10 mouse cellular contexts compared by ENCODE assay signal in the genomic region with DNA sequence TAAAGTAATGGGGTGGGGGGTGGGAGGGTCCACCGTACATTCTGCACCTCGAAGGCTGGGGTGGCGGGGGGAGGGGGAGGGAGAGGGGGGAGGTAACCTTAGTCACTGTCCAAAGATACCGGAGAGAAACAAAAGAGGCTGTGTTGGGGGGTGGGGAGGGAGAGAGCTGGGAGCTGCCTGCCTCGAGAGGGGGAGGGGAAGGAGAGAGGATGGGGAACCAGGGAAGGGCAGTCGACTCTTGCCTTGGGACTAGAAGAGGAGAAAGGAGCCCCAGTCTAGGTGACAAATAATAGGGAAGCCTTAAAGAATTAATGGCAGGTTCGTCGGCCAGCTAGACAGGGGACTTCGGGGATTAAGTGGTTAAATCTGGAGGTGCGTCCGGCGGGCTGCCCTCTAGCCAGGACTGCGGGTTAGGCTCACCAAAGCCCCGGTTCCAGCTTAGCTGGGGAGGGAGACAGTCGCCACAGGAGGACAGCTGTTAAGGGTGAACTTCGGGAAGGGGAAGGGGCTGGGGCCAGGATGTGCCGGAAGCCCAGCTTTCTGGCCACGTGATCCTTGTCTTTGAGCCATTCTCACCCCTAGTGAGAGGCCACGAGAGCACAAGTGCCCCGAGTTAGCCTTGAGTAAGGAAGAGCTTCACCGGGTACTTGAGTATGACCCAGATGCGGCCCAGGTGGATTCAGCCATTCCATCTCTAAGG. TPM values are rescaled to one million over a fixed set of nuclear protein-coding genes. Genes with fewer than 3 reads are reported as not detected.
A peak's percentile ranks its signal among the peaks of the same experiment; 100 is the strongest.
DNase-seq lines count a peak whose midpoint lies in the region; ATAC-seq and TF ChIP-seq lines count a peak whose summit lies in the region.
"Had no signal": no experiment of that assay in that cellular context is flagged by ENCODE, and none has a peak within 500 bp of the region (broad histone marks: within the 10 kb centered on the region; RNA-seq: fewer than 3 reads in every experiment).

No protein-coding gene starts in this region.

- H3K36me3 ChIP-seq in heart, embryonic 12.5 days: no peaks in the 10 kb centered on the region
- H3K36me3 ChIP-seq in hindbrain, embryonic 16.5 days (ENCODE audit: control insufficient read depth, insufficient read depth, low read length): no peaks in the 10 kb centered on the region
- H3K36me3 ChIP-seq in midbrain, postnatal 0 days (ENCODE audit: insufficient read depth, low read length): no peaks in the 10 kb centered on the region

- no peak overlapping the region for H3K27ac ChIP-seq in heart, embryonic 12.5 days (ENCODE audit: poor library complexity, severe bottlenecking)
- no peak overlapping the region for H3K27ac ChIP-seq in hindbrain, embryonic 16.5 days (ENCODE audit: low read depth, low read length)
- no peak overlapping the region for H3K27ac ChIP-seq in midbrain, postnatal 0 days (ENCODE audit: low read depth, low read length)
- no peak overlapping the region for H3K27ac ChIP-seq in layer of hippocampus, adult 2 months

- no peak for DNase-seq in heart, adult 9 months (ENCODE audit: low spot score in 2 of 2)
- peak; percentile 55 for DNase-seq in embryo, embryonic 9.5 days (ENCODE audit: extremely low spot score)
- DNase-seq in midbrain, postnatal 0 days (ENCODE audit: low spot score): no peak
- DNase-seq in layer of hippocampus, adult 2 months (ENCODE audit: low spot score in 2 of 2): no peak
- no peak for DNase-seq in layer of hippocampus, adult 8-10 months (ENCODE audit: low spot score in 2 of 2)
- DNase-seq in adrenal gland, postnatal 36 days: no peak
- DNase-seq: gastrocnemius, postnatal 14 days had no signal

- H3K4me3 ChIP-seq in heart, embryonic 12.5 days: peak overlapping the region; percentile 38
- peak overlapping the region; percentile 32 for H3K4me3 ChIP-seq in hindbrain, embryonic 16.5 days (ENCODE audit: low read length)
- H3K4me3 ChIP-seq in midbrain, postnatal 0 days (ENCODE audit: low read depth, low read length): peak overlapping the region; percentile 27
- H3K4me3 ChIP-seq in layer of hippocampus, adult 2 months: no peak overlapping the region

- peaks cover 6% of the 10 kb centered on the region; the same call in 1 of the 2 replicates for H3K9me3 ChIP-seq in heart, embryonic 12.5 days (replicated peaks)
- 0 out of 2 replicates have a peak, but pooled peaks cover 2% of the 10 kb centered on the region for H3K9me3 ChIP-seq in hindbrain, embryonic 16.5 days (ENCODE audit: control insufficient read depth, low read length)
- peaks cover 3% of the 10 kb centered on the region; the same call in 1 of the 2 replicates for H3K9me3 ChIP-seq in midbrain, postnatal 0 days (ENCODE audit: low read length)

- H3K9ac ChIP-seq in heart, embryonic 12.5 days: 0 out of 2 replicates have a peak overlapping the region, but pooled peaks have one; percentile 35
- peak overlapping the region; percentile 33 for H3K9ac ChIP-seq in hindbrain, embryonic 16.5 days (ENCODE audit: low read depth, low read length)
- H3K9ac ChIP-seq in midbrain, postnatal 0 days (replicated peaks; ENCODE audit: low read length, poor library complexity, severe bottlenecking): 0 out of 2 replicates have a peak overlapping the region, but pooled peaks have one; percentile 13

- no peak for TF ChIP-seq CTCF in midbrain, postnatal 0 days (IDR thresholded peaks at IDR 0.05)
- TF ChIP-seq CTCF in layer of hippocampus, adult 2 months (conservative IDR thresholded peaks at IDR 0.05): no peak

- H3K4me1 ChIP-seq in heart, embryonic 12.5 days (replicated peaks): peaks cover 30% of the 10 kb centered on the region
- H3K4me1 ChIP-seq in hindbrain, embryonic 16.5 days (ENCODE audit: control insufficient read depth, insufficient read depth, low read depth, low read length): peaks cover 11% of the 10 kb centered on the region
- H3K4me1 ChIP-seq in midbrain, postnatal 0 days (ENCODE audit: insufficient read depth, low read length): peaks cover 4% of the 10 kb centered on the region; the same call in 1 of the 2 replicates

- peaks cover 72% of the 10 kb centered on the region for H3K27me3 ChIP-seq in heart, embryonic 12.5 days (replicated peaks)
- peaks cover 16% of the 10 kb centered on the region for H3K27me3 ChIP-seq in hindbrain, embryonic 16.5 days (replicated peaks; ENCODE audit: control insufficient read depth, insufficient read depth, low read length)
- peaks cover 21% of the 10 kb centered on the region for H3K27me3 ChIP-seq in midbrain, postnatal 0 days (ENCODE audit: insufficient read depth, low read length)

- no peak for ATAC-seq in heart, embryonic 12.5 days (ENCODE audit: insufficient number of reproducible peaks, low FRiP score)
- ATAC-seq in hindbrain, embryonic 16.5 days: no peak
- no peak for ATAC-seq in midbrain, postnatal 0 days (ENCODE audit: low FRiP score)

- H3K4me2 ChIP-seq in heart, embryonic 12.5 days: peak overlapping the region; percentile 69
- peak overlapping the region; percentile 50 for H3K4me2 ChIP-seq in hindbrain, embryonic 16.5 days (ENCODE audit: low read length)
- H3K4me2 ChIP-seq in midbrain, postnatal 0 days (ENCODE audit: low read depth, low read length, poor library complexity, severe bottlenecking): peak overlapping the region; percentile 42

- WGBS in heart, embryonic 12.5 days: under 1% methylated on average over 19 of the region's 22 CpGs
- under 1% methylated on average over 22 of the region's 22 CpGs for WGBS in hindbrain, embryonic 16.5 days
- WGBS in midbrain, postnatal 0 days: 1% methylated on average over 21 of the region's 22 CpGs

RNA-seq across cellular contexts. Expression of a gene that starts 10.0 kb away (rescaled TPM):
- polyA plus RNA-seq in heart, embryonic 12.5 days (2016; fragmentation: Nextera tagmentation; extraction: Ambion mirVana): 0.09 TPM in 1 of 2 replicates, not detected in the other
- 3.7 and 4.8 TPM in 2 replicates for polyA plus RNA-seq in hindbrain, embryonic 16.5 days (2015; fragmentation: Nextera tagmentation; extraction: Ambion mirVana)
- total RNA-seq in midbrain, postnatal 0 days (2014; rRNA removed): 18.2 and 20.0 TPM in 2 replicates
- polyA plus RNA-seq in midbrain, postnatal 0 days (2015; fragmentation: Nextera tagmentation; extraction: Ambion mirVana): 5.7 and 6.6 TPM in 2 replicates
- total RNA-seq in layer of hippocampus, adult 2 months (2021): 10 to 100 TPM; 35.1 to 38.4 TPM
- 10 to 100 TPM; 24.6 to 32.6 (median 28.6) TPM for total RNA-seq in layer of hippocampus, adult 8-10 months (2022)
- under 1 TPM in 1 of 2 experiments, not detected in 1; 0.07 TPM for total RNA-seq in adrenal gland, postnatal 36 days (2021)
- polyA plus RNA-seq: C2C12 had no signal

RNA-seq across cellular contexts. Expression of a gene that starts 19.2 kb away (rescaled TPM):
- polyA plus RNA-seq in heart, embryonic 12.5 days (2016; fragmentation: Nextera tagmentation; extraction: Ambion mirVana): 36.6 and 38.9 TPM in 2 replicates
- 18.7 and 21.6 TPM in 2 replicates for polyA plus RNA-seq in hindbrain, embryonic 16.5 days (2015; fragmentation: Nextera tagmentation; extraction: Ambion mirVana)
- total RNA-seq in midbrain, postnatal 0 days (2014; rRNA removed): 43.0 and 48.4 TPM in 2 replicates
- polyA plus RNA-seq in midbrain, postnatal 0 days (2015; fragmentation: Nextera tagmentation; extraction: Ambion mirVana): 13.6 and 14.4 TPM in 2 replicates
- total RNA-seq in layer of hippocampus, adult 2 months (2021): 10 to 100 TPM; 33.0 to 36.4 TPM
- total RNA-seq in layer of hippocampus, adult 8-10 months (2022): 10 to 100 TPM; 34.1 to 35.7 (median 35.1) TPM
- total RNA-seq in adrenal gland, postnatal 36 days (2021): 10 to 100 TPM; 45.1 to 51.4 TPM

Comparison
In these comparisons a context has a peak if more than half of its experiments do, and no peak if none do; other contexts are left out.
1. RNA of a gene that starts 10.0 kb away (total RNA-seq): 35.1 to 38.4 TPM in layer of hippocampus, adult 2 months, 24.6 to 32.6 TPM in layer of hippocampus, adult 8-10 months and 18.2 to 20.0 TPM in midbrain, postnatal 0 days; 0.07 TPM in adrenal gland, postnatal 36 days; every median in the first group is over 10 times any median in the second.
2. Peak in every context shown above with its lines, with median percentiles within 50 percentile points of each other: H3K4me2 ChIP-seq and H3K9ac ChIP-seq.